Mouse (Mus musculus) kidney, adult 2 months (tissue): ENCODE results near the gene Atxn1. TPM values are rescaled to one million over a fixed set of nuclear protein-coding genes. Genes with fewer than 3 reads are reported as not detected.

Source experiments
- DNase-seq: peaks from one replicate; pipeline ENCODE4 v3.0.0; 2021
- H3K27ac ChIP-seq: fragments of 200-500 bp; 2 replicates; pipeline ENCODE4 v1.5.1; 2012; ENCODE audit warnings: low read depth, low read length, control low read depth, inconsistent platforms; ENCODE audit not compliant: insufficient read depth
- H3K27me3 ChIP-seq: fragments of 200-500 bp; replicated peaks from 2 replicates; pipeline ENCODE4 v1.6.1; 2012; ENCODE audit warnings: mild to moderate bottlenecking, moderate library complexity, low read length, inconsistent platforms; ENCODE audit not compliant: control insufficient read depth, insufficient read depth
- H3K36me3 ChIP-seq: fragments of 200-500 bp; 2 replicates; pipeline ENCODE4 v1.6.1; 2012; ENCODE audit warnings: mild to moderate bottlenecking, moderate library complexity, low read length, inconsistent platforms; ENCODE audit not compliant: control insufficient read depth, insufficient read depth
- H3K4me1 ChIP-seq: fragments of 200-500 bp; 2 replicates; pipeline ENCODE4 v1.6.1; 2011; ENCODE audit warnings: low read length; ENCODE audit not compliant: control insufficient read depth, insufficient read depth
- H3K4me3 ChIP-seq: fragments of 200-500 bp; 2 replicates; pipeline ENCODE4 v1.5.1; 2011; ENCODE audit warnings: mild to moderate bottlenecking, low read depth, low read length, control low read depth; ENCODE audit not compliant: insufficient read depth
- CTCF ChIP-seq: fragments of 200-500 bp; conservative IDR thresholded peaks from 2 replicates; pipeline ENCODE4 v1.5.1; 2011; ENCODE audit warnings: low read depth, mild to moderate bottlenecking, control low read depth, low read length, moderate library complexity, mixed read lengths; ENCODE audit not compliant: insufficient read depth, insufficient read length
- POLR2A ChIP-seq: fragments of 200-500 bp; IDR thresholded peaks from one replicate; pipeline ENCODE4 v1.6.1; 2011; ENCODE audit warnings: low read depth, low read length, control low read depth
- WGBS: fragments of 180-500 bp; shearing (Covaris S2); methylation state at CpG from one replicate; pipeline ENCODE4 v1.1.7; 2018; 5-methylcytosine and 5-hydroxymethylcytosine counted together
- polyA plus RNA-seq: library from polyadenylated mRNA; depleted of rRNA; stranded (reverse); fragments of >200 nt; gene quantifications from 2 replicates; pipeline ENCODE4 v1.2.3, GENCODE M21; 2012

The Atxn1 gene
- polyA plus RNA-seq, 1 experiment, result 15.0 TPM

- Histone ChIP-seq H3K4me3 (no peak overlapping the region), H3K36me3 (no peaks in the 10 kb centered on the region), H3K27me3 (no peaks in the 10 kb centered on the region), H3K4me1 (no peaks in the 10 kb centered on the region), H3K27ac (no peak overlapping the region)
- TF ChIP-seq CTCF (no peak), POLR2A (no peak)
- no peak for DNase-seq
- 84% methylated on average over 7 of the region's 7 CpGs for WGBS
Measured at GRCm38 (mm10) chr13:45642913-45643312, 321.9 kb downstream of the Atxn1 start.

GRCm38 (mm10) chr13:45640431-45640830, 324.4 kb downstream of the Atxn1 start:
- no peak overlapping the region for H3K4me3 ChIP-seq
- peaks cover 3% of the 10 kb centered on the region; the same call in 1 of the 2 replicates for H3K4me1 ChIP-seq
- no peaks in the 10 kb centered on the region for H3K27me3 ChIP-seq
- TF ChIP-seq CTCF, result no peak
- no peak overlapping the region for H3K27ac ChIP-seq
- DNase-seq, result no peak
- 69% methylated on average over 5 of the region's 5 CpGs for WGBS
- H3K36me3 ChIP-seq, result no peaks in the 10 kb centered on the region

GRCm38 (mm10) chr13:45638281-45638680, 326.5 kb downstream of the Atxn1 start:
- TF ChIP-seq POLR2A, result no peak
- TF ChIP-seq CTCF, result no peak
- Histone ChIP-seq H3K4me3 (no peak overlapping the region), H3K36me3 (no peaks in the 10 kb centered on the region), H3K4me1 (peaks cover 10% of the 10 kb centered on the region; the same call in 1 of the 2 replicates), H3K27me3 (no peaks in the 10 kb centered on the region), H3K27ac (no peak overlapping the region)
- DNase-seq, result no peak
- 85% methylated on average over 1 of the region's 1 CpGs for WGBS

GRCm38 (mm10) chr13:45637324-45637723, 327.5 kb downstream of the Atxn1 start:
- Histone ChIP-seq H3K4me1 (peaks cover 10% of the 10 kb centered on the region; the same call in 1 of the 2 replicates), H3K27me3 (no peaks in the 10 kb centered on the region), H3K4me3 (no peak overlapping the region), H3K27ac (no peak overlapping the region), H3K36me3 (no peaks in the 10 kb centered on the region)
- no peak for TF ChIP-seq POLR2A
- peak; percentile 59 for TF ChIP-seq CTCF
- 24% methylated on average over 8 of the region's 8 CpGs for WGBS
- peak; percentile 62 for DNase-seq

GRCm38 (mm10) chr13:45636435-45636834, 328.4 kb downstream of the Atxn1 start:
- peak; percentile 30 for DNase-seq
- Histone ChIP-seq H3K27ac (no peak overlapping the region), H3K4me1 (peaks cover 10% of the 10 kb centered on the region; the same call in 1 of the 2 replicates), H3K4me3 (no peak overlapping the region), H3K27me3 (no peaks in the 10 kb centered on the region), H3K36me3 (no peaks in the 10 kb centered on the region)
- TF ChIP-seq CTCF, result no peak
- WGBS, result 91% methylated on average over 3 of the region's 3 CpGs

- H3K36me3 ChIP-seq, result no peaks in the 10 kb centered on the region
- no peaks in the 10 kb centered on the region for H3K27me3 ChIP-seq
- no peak for DNase-seq
- no peak overlapping the region for H3K27ac ChIP-seq
- H3K4me1 ChIP-seq, result peaks cover 10% of the 10 kb centered on the region; the same call in 1 of the 2 replicates
- no peak overlapping the region for H3K4me3 ChIP-seq
- TF ChIP-seq CTCF, result no peak
- no peak for TF ChIP-seq POLR2A
Measured at GRCm38 (mm10) chr13:45633918-45634317, 330.9 kb downstream of the Atxn1 start.

GRCm38 (mm10) chr13:45632133-45632532, 332.7 kb downstream of the Atxn1 start:
- Histone ChIP-seq H3K27me3 (no peaks in the 10 kb centered on the region), H3K4me3 (no peak overlapping the region), H3K4me1 (peaks cover 20% of the 10 kb centered on the region; the same call in 1 of the 2 replicates), H3K36me3 (no peaks in the 10 kb centered on the region), H3K27ac (no peak overlapping the region)
- WGBS, result 83% methylated on average over 3 of the region's 3 CpGs
- no peak for TF ChIP-seq POLR2A
- peak; percentile 42 for TF ChIP-seq CTCF
- DNase-seq, result no peak

GRCm38 (mm10) chr13:45630518-45631290, 334.1 kb downstream of the Atxn1 start:
- peaks cover 20% of the 10 kb centered on the region; the same call in 1 of the 2 replicates for H3K4me1 ChIP-seq
- H3K27ac ChIP-seq, result no peak overlapping the region
- WGBS, result 81% methylated on average over 12 of the region's 12 CpGs
- H3K4me3 ChIP-seq, result no peak overlapping the region
- no peak for TF ChIP-seq POLR2A
- no peak for TF ChIP-seq CTCF
- H3K27me3 ChIP-seq, result no peaks in the 10 kb centered on the region
- no peak for DNase-seq
- H3K36me3 ChIP-seq, result no peaks in the 10 kb centered on the region
